Mouse (Mus musculus) gastrocnemius, adult 2 months (tissue): ENCODE data around the gene Spag9. TPM values are rescaled to one million over a fixed set of nuclear protein-coding genes. Genes with fewer than 3 reads are reported as not detected.

Experiments used
- DNase-seq: peaks from one replicate; pipeline ENCODE4 v3.0.0; 2022
- H3K27ac ChIP-seq: fragments of 200-600 bp; 2 replicates; pipeline ENCODE4 v1.8.1; 2022; ENCODE audit warnings: mild to moderate bottlenecking
- H3K4me3 ChIP-seq: fragments of 200-600 bp; 2 replicates; pipeline ENCODE4 v1.8.1; 2022; ENCODE audit warnings: mild to moderate bottlenecking, moderate library complexity
- CTCF ChIP-seq: fragments of 200-600 bp; IDR thresholded peaks from 2 replicates; pipeline ENCODE4 v1.8.1; 2022; ENCODE audit warnings: antibody characterized with exemption, mild to moderate bottlenecking, moderate library complexity
- intact Hi-C: fragments of 180-260 bp; cut with DNase I; formaldehyde crosslinking; loops from one replicate; pipeline ENCODE4 v1.15.1; 2025
- total RNA-seq, 2 experiments: library from RNA; stranded (reverse); gene quantifications; 2 replicates each; pipeline ENCODE4 v1.2.3; 2021

Gene Spag9
- total RNA-seq, 2 experiments from 2014 or later, result 154 to 161 TPM

- TF ChIP-seq CTCF, result no peak
- no peak overlapping the region for H3K4me3 ChIP-seq
- intact Hi-C loops, result loop anchor here (5.0 kb wide), 1 partner anchor 107 kb away; no protein-coding TSS in a partner anchor
- no peak for DNase-seq
- no peak overlapping the region for H3K27ac ChIP-seq
Observed at GRCm38 (mm10) chr11:93965391-93965790, 30.5 kb upstream of the Spag9 start.

DNA sequence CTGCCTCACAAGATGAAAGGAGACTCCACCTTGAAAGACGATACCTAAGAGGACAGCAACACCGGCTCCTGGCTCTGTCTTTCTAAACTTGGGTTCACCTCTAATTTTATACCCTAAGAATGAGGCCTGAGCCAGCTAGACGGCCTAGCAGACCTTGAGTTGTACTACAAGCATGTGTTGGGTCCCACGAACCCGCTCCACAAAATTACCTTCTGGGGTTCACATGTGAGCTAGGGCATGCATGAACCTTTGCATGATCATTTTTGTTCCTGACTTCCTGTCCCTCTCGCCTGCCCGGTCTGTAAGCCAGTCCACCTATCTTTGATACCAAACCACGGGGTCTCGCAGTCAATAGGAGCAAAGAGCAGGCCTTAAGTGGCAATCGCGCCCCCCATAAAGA is 28.5 kb upstream of the Spag9 start:
- no peak for TF ChIP-seq CTCF
- intact Hi-C loops, result loop anchor here (5.0 kb wide), 1 partner anchor 105 kb away; no protein-coding TSS in a partner anchor
- no peak for DNase-seq
- Histone ChIP-seq H3K4me3 (peak overlapping the region; percentile 89), H3K27ac (peak overlapping the region; percentile 91)

- intact Hi-C loops, result loop anchor here (1.0 to 5.0 kb wide), 4 partner anchors 19 to 119 kb away; no protein-coding TSS in a partner anchor
- TF ChIP-seq CTCF, result peak; percentile 82
- H3K27ac ChIP-seq, result peak within 1 kb of the TSS; percentile 91
- H3K4me3 ChIP-seq, result peak within 1 kb of the TSS; percentile 89
- DNase-seq, result peak; percentile 95
Observed at GRCm38 (mm10) chr11:93968005-93968847, 27.7 kb upstream of the Spag9 start, which contains the start of the genes Gm20390 and Nme1. Gene Gm20390, minus strand, starts transcription at chr11:93968293. Gene Nme1, minus strand, starts transcription at chr11:93968521.

DNA sequence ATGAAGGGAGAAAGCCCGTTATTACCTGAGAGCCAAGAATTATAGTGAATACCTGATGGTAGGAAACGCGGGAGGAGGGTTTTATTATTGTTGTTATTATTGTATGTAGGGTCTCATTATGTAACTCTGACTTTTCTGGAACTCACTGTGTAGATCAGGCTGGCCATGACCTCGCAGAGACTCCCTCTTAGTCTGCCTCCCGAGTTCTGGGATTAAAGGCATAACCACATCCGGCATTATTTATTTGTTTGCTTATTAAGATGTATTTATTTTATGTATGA is 27.1 kb upstream of the Spag9 start:
- Histone ChIP-seq H3K27ac (peak overlapping the region; percentile 91), H3K4me3 (peak overlapping the region; percentile 89)
- DNase-seq, result no peak
- no peak for TF ChIP-seq CTCF
- intact Hi-C loops, result loop anchor here (1.0 to 5.0 kb wide), 4 partner anchors 18 to 119 kb away; no protein-coding TSS in a partner anchor

GRCm38 (mm10) chr11:93969171-93969570 is 26.7 kb upstream of the Spag9 start:
- Histone ChIP-seq H3K4me3 (no peak overlapping the region), H3K27ac (peak overlapping the region; percentile 91)
- intact Hi-C loops, result loop anchor here (2.0 to 5.0 kb wide), 2 partner anchors 18 to 103 kb away; no protein-coding TSS in a partner anchor
- no peak for DNase-seq
- TF ChIP-seq CTCF, result no peak

- Histone ChIP-seq H3K4me3 (no peak overlapping the region), H3K27ac (peak overlapping the region; percentile 91)
- TF ChIP-seq CTCF, result no peak
- intact Hi-C loops, result loop anchor here (2.0 to 5.0 kb wide), 2 partner anchors 17 to 103 kb away; no protein-coding TSS in a partner anchor
- no peak for DNase-seq
Observed at GRCm38 (mm10) chr11:93969799-93970198, 26.1 kb upstream of the Spag9 start.

DNA sequence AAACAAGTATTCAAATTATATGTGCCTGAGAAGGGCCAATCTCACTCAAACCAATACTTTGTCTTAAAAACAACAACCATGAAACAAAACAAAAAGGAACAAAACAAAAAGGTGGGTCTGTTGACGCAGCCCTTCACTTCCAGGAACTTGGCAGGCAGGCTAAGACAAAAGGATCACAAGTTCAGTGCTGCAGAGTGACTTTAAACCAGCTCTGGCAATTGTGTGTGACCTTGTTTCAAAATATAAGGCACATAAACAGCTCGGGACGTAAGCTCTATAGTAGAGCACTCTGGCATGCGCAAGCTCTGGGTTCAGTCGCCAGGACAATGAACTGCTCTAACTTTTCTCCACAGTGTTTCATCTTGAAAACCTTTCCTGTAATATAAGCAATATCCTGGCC is 22.9 kb upstream of the Spag9 start:
- intact Hi-C loops, result no loop called here
- DNase-seq, result no peak
- TF ChIP-seq CTCF, result no peak
- no peak overlapping the region for H3K4me3 ChIP-seq
- no peak overlapping the region for H3K27ac ChIP-seq

DNA sequence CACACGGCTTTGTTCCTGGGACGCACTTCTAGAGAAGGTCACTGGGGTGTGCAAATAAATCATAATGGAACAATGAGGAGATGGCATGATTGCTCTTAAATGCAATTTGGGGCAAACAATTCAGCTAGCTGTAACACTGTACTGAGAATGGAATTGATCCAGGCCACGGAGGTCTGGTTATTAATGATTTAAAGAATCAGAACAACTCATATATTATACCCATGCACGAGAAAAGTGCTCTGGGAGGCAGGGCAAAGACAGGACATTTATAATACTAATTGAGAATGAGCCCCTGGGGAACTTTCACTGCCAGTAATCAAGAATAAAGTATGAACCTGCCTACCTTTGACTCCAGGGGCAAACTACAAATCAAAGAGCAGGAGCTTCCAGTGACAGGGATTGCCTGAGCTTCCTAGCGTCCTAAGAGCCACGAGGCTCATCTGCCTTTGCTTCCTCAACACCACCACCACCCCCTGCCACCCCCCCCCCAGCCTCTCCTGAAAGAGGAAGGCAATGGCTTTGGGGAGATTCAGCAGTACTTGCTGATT is 16.3 kb upstream of the Spag9 start:
- H3K27ac ChIP-seq, result no peak overlapping the region
- no peak overlapping the region for H3K4me3 ChIP-seq
- no peak for TF ChIP-seq CTCF
- DNase-seq, result no peak
- intact Hi-C loops, result no loop called here

GRCm38 (mm10) chr11:93984619-93985018 is 11.3 kb upstream of the Spag9 start:
- intact Hi-C loops, result no loop called here
- no peak for TF ChIP-seq CTCF
- H3K27ac ChIP-seq, result no peak overlapping the region
- H3K4me3 ChIP-seq, result no peak overlapping the region
- DNase-seq, result no peak

DNA sequence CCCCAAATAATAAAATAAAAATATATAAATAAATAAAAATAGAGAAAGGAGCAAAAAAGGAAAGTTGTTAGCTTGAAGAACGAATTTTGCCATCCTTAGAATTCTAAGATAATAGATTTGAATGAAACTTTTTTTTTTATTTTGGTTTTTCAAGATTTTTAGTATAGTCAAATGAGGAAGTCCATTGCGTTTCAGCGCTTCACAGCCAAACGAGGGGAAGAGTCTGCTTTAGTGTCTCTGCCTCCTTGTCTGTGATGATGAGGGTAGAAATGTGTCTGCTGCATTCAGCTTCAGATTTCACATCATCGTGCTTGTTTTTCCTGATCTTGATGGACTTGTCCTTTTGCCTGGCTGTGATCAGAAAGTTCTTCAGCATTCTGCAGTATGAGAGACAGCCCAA is 10.6 kb upstream of the Spag9 start:
- Histone ChIP-seq H3K27ac (0 out of 2 replicates have a peak overlapping the region, but pooled peaks have one; percentile 94), H3K4me3 (no peak overlapping the region)
- TF ChIP-seq CTCF, result no peak
- DNase-seq, result no peak
- intact Hi-C loops, result no loop called here

DNA sequence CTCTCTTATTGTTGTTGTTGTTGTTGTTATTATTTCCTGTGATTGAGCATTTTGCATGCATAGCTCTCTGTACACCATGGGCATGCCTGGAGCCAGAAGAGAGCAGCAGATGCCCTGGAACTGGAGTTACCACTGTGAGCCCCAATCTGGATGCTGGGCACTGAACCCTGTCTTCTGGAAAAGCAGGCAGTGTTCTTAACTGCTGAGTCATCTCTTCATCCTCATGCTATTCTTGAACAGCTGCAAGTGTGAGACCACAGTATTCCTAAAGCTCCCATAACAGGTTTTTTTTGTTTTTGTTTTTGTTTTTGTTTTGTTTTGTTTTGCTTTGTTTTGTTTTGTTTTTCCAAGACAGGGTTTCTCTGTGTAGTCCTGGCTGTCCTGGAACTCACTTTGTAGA is 9.6 kb upstream of the Spag9 start:
- DNase-seq, result no peak
- no peak for TF ChIP-seq CTCF
- Histone ChIP-seq H3K4me3 (no peak overlapping the region), H3K27ac (peak overlapping the region; percentile 94)
- intact Hi-C loops, result loop anchor here (2.0 kb wide), 1 partner anchor 17 kb away; the partner anchor contains the start of genes Gm20390 and Nme1

DNA sequence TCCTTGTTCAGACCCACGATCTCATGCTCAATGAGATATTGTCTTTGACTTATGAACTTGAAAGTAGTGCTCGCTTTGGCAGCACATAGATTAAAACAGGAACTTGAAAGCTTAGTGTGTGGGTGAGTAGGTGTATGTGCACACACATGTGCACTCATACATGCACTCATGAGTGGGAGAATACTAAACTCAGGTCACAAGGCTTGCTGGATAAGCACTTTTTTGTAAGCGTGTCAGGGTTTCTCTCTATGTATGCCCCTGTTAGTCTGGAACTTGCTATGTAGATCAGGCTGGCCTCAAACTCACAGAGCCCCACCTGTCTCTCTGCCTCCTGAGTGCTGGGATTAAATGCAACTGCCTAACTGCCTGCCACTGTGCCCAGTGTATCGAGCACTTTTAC is 8.9 kb upstream of the Spag9 start:
- DNase-seq, result peak; percentile 26
- intact Hi-C loops, result loop anchor here (2.0 kb wide), 1 partner anchor 18 kb away; the partner anchor contains the start of genes Gm20390 and Nme1
- peak overlapping the region; percentile 94 for H3K27ac ChIP-seq
- no peak for TF ChIP-seq CTCF
- H3K4me3 ChIP-seq, result no peak overlapping the region; the same call in 1 of the 2 replicates
